Mouse (Mus musculus) ovary, adult 18-20 months (tissue): ENCODE data around the gene Arl3.

ENCODE experiments used
- DNase-seq: peaks from one replicate; pipeline ENCODE4 v3.0.0; 2022; ENCODE audit warnings: low spot score, mixed read lengths

Arl3 gene

DNA sequence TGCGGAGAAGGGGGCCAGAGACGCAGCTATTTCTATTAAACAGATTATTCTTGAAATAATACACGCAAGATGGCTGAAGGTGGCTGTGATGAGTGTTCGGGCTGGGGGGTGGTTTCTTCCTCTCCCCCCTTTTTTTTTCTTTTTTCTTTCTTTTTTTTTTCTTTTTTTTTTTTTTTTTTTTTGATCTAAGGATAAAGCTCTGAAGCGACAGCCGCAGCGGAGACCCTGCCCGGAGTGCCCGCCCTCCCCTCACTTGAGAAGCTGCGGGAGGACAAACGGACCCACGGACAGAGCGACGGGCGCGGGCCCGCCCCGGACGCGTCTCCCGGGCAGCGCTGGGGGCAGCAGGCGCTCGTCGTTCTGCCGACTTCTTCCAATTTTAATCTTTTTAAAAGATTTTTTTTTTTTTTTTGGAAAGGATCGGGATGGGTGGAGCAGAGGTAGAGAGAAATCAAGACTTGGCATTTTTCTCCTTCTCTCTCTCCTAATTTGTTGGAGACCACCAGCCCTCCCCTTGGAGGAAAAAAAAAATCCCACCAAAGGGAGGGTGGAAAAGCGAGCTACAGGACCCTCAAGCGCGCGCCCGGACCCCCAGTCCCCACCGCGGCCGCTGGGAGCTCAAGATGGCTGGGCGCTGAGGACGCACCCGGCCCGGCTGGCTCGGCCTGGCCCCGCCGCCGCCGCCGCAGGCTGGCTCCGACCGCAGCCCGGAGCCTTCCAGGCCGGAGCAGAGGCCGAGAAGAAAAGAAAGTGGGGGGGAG, 72.2 kb downstream of the Arl3 start:
- no peak for DNase-seq

DNA sequence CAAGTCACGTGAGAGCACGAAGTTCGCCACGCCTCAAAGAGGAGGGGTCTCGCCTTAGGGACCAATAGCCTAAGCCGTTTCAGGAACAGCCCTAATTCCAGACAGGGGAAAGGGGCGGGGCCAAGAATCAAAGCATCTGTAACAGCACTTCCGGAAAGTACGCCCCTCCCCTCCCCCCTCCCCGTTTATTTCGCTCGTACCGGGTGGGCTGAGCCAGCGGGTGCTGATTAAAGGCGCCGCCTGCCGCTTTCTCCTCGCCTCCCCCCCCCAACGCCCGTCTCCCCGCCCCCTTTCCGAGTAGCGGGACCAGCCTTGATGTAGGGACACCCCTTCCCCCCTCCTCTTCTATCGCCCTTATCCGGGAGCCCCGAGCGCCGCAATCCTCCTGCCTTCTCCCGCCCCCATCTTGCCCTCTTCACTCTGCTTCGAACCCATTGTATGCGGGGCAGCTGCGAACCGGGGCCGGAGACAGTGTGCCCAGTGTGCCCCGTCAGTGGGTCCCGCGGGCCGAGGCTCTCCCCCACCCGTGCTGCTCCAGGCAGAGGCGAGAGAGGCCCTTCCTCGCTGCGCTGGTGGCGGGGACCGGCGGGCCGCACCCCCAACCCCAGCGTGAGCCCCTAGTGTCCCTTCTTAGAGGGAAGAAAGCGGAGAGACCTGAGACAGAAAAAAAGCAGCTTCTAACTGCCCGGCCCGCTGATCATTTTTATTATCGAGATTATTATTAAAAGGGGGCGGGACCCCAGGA, 73.0 kb downstream of the Arl3 start:
- peak; percentile 98 for DNase-seq

DNA sequence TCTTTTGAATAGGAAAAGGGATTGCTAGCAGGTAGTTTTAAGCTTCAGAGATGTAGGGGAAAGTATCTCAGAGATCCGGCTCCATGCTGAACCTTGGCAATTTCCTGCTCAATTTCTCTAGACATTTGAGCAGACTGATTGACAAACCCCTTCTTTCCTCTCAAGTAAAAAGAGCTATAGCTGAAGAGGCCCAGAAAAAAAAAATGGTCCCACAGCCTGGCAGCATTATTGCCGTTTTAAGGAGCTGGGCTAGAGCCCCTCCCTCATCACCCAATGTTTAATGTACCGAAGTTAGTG, 73.5 kb downstream of the Arl3 start:
- DNase-seq: no peak

DNA sequence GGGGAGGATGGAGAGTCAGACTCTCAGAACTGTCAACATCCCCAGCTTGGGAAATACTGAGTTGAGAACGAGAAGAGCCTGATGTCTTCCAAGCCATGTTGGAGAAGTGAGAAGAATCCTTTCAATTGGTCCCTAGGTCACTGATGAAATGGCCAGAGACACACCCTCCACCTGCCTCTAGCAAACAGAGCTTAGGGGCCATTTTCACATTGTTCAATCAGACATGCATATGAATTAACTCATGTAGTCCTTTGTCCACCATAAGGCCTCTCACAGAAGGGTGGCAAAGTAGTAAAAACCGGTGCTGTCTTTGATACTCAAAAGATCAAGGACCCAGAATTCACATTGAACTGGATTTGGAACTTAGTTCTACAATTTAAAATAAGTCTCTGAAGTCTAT, 75.8 kb downstream of the Arl3 start:
- no peak for DNase-seq

DNA sequence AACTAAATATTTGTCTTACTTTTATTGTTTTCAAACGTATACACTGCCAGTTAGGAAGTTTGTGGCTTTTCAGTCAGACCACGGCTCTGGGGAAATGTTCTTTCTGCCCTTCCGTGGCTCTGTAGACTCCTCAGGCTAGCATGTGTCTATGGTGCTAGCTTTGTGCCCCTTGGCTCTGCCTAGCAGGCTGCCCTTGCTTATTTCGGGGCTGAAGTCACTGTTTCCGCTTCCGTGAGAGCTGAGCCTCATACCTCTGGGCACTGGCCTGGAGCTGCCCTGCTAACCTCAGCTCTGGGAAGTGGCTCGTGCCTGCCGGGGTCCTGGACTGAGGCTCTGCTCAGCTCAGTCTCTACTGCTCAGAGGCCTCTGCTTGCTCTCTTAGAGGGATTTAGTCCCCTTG, 77.9 kb downstream of the Arl3 start:
- no peak for DNase-seq

DNA sequence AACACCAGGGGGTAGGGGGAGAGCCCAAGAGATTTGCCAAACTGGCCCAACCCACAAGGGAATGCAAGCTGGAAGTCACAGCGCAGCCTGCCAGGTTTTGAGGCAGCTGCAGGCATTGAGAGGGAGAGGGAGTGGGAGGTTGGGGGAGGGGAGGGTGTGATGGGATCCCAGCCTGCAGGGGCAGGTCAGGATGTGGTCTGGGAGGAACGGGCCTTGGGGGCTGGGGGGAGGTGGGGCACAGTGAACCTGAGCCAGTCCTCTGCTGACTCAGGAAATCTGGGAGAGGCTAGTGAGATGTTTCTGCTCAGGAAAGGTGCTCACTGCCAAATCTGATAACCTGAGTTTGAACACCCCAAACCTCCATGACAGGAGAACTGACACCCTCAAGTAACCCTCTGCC, 82.4 kb downstream of the Arl3 start:
- DNase-seq: no peak

DNA sequence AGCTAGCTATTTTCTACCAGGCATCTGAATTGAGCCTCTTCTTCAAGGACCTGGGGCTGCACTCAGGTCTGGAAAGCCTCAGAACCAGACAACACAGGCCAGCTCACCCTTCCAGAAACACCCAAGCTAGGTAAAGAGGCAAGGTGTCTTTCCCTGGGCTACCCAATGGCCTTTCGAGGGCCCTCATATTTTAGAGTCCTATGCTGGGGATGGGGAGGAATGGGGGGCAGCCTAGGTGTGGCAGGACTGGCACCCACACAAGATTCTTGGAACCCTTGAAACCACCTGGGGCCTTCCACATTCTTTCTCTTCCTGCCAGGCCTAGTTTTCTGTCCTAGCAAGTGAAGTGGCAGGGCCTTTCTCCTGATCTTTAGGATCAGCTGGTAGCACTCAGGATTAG, 83.5 kb downstream of the Arl3 start:
- DNase-seq: no peak

DNA sequence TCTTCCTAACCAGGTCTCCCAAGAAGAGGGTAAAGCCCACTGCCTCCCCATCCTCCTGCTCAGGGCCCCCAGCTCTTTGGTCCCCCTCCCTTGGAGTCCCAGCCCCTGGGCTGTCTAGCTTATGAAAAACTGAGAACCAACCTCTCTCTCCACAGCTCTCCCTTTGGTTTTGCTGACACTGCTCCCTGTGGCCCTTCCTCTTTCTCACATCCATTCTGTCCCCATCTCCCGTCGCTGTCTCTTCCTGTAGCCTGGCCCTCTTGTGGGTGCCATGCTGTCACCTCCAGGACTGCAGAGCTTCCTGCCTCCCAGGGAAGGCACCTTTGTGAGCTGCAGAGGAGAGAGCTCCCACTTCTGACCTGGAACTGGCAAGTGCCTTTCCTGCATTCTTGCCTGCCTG, 86.3 kb downstream of the Arl3 start:
- no peak for DNase-seq

DNA sequence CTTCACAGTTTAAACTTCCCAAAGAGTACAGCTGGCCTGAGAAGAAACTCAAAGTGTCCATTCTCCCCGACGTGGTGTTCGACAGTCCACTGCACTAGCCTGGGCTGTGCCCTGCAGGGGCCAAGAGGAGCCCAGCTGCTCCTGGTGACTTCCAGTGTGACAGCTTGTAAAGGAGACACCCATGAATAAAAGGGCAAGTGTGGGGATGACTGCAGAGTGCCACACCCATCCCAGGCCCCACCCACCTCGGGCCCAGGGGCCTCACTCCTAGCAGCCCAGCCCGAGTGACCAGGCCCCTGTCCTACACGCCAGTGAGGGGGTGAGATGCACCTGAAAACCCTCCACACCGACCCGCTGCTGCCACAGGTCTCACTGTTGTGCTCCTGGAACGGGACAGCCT, 87.2 kb downstream of the Arl3 start:
- DNase-seq: no peak

DNA sequence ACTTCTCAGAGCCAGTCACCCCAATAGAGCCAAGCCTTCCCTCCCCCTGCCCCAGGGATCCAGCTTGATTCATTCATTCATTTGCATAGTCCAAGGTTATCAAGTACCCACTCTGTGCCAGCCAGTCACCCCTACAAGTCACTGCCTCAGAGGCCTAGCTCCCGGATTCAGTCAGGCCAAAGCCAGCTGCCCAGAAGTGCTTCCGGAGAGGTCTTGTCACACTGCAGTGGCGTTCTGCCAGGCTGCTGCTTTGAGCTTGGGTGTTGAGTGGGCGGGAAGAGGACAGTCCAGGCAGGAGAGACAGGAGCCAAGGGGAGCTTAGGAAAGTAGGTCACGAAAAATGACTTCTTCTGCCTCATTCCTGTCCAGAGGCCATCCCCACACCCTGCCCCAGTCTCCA, 88.5 kb downstream of the Arl3 start:
- peak; percentile 63 for DNase-seq

DNA sequence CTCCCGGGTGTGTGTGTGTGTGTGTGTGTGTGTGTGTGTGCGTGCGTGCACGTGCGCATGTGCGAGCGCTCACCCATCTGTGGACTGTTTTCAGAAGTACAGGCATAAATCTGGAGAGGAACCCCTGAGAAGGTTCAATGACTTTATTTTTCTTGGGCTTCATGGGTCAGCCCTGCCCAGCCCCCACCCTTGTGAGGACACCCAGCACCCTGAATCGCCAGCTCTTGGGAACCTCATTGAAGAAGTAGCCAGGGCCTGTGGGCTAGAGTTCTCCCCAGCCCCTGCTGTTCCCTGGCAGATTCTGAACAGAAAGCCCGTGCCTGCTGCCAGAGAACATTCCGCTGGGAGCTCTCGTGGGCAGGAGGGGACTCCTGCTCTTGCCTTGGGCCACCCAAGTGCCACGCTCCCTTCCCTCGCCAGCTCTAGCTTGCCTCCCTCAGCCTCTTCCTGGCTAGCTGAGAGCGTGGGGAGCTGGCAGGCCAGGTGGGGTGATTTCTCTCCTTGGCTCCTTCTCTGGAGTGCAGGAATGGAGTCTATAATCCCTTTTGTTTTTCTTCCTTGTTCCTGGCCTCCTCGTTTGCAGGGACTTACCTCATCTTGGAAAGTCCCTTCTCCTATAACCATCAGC, 89.2 kb downstream of the Arl3 start:
- DNase-seq: no peak

DNA sequence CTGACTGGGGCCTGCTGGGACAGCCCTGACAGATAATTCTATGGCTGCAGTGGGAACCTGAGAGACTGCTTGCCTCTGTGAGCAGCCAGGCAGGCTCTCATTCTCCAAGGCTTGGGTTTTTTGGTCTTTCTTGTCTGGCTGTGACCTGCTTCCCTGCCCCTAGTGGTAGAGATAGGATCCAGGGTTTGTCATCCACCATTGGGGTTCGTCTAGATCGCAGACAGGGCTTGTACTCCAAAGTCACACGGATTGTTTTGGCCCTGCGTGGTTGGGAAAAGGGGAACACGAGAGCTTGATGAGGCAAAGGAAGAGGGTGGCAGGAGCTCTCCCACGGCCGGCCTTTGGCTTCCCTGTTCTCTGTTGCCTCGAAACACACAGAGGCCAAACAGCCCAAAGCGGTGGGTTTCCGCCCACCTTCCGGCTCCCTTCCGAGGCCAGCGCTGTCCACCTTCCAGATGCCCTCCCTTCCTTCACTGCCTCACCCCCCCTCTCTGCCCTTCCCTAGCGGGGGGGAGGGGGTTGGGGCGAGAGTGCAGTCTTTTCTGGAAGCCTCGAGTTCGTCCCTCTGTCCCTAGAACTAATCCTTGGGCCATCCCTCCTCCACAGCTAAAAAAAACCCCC, 90.0 kb downstream of the Arl3 start:
- DNase-seq: no peak

DNA sequence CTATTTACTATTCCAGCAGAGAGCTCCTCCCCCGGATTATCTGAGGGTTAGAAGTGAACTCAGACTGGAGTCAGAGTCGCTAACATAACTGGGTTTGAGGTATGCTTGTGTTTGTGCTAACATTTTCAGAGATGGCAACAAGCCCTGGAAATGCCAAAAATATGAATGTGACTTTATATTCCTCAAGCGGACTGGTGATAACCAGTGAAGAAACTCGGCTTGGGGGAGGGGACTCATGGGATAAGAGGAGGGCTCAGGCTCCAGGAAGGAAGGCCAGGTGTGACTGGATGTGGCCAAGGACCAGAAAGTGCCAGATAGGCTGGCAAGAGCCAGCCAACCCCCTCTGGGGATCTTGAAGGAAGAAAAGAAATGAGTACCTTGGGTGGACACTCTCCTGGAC, 91.2 kb downstream of the Arl3 start:
- no peak for DNase-seq

DNA sequence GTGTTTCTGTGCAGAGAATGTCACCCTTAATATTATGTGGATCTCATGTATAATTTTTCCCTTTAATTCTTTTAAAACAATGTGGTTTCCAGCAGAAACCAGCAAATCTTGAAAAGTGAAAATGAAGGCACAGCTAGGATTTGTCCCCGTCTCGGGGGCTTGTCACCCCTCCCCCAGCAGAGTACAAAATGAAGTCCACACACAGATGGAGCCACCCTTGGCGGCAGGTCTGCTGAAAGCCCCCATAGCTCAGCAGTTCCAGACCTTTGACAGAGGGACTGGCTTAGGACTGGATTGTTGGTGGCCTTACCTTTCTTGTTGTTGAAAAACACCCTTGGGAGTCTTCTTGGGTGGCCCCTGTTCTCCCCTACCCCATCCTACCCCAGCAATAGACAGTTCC, 91.6 kb downstream of the Arl3 start:
- DNase-seq: no peak
